Mouse (Mus musculus): ENCODE results near the gene 9930022D16Rik.

DNA sequence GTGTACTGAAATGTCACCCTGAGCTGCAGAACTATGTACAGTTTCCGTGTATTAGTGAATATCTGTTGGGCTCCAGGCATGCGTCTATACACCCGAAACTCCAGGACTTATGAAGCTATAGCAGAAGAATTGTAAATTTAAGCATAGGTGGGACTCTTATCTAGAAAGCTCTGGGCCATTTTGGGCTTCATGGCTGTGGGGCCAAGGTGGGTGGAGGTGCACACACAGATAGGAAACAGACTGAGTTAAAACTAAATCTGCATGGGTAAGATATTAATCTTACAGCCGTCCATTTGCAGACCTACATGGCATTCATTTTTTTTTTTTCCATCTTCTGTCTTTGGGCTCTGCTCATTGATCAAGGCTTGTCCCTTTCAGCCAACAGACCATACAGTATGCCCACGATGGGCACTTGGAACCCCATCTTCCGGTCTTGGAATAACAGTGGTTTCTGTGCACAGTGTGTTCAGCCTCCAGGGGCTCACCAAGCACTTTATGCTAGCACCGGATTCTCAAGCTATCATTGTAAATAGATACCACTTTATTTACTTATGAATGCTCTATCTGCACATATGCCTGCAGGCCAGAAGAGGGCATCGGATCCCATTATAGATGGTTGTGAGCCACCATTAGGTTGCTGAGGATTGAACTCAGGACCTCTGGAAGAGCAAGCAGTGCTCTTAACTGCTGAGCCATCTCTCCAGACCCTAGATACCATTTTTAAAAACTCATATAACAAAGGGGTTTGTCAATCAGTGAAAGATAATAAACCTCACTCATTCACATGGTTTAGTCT lies 29.9 kb downstream of the 9930022D16Rik start:
- TF ChIP-seq ZC3H11A (IDR thresholded peaks at IDR 0.05; ENCODE audit: low read depth, low read length), result peak; percentile 59
- no peak for TF ChIP-seq EP300 (IDR thresholded peaks at IDR 0.05; ENCODE audit: low read depth in 1 of 2, low read length in 2 of 2)

Data from MEL (cell line).